Mouse (Mus musculus): ENCODE data around the gene Trmt1l.
A peak's percentile ranks its signal among the peaks of the same experiment; 100 is the strongest.

Trmt1l gene

DNA sequence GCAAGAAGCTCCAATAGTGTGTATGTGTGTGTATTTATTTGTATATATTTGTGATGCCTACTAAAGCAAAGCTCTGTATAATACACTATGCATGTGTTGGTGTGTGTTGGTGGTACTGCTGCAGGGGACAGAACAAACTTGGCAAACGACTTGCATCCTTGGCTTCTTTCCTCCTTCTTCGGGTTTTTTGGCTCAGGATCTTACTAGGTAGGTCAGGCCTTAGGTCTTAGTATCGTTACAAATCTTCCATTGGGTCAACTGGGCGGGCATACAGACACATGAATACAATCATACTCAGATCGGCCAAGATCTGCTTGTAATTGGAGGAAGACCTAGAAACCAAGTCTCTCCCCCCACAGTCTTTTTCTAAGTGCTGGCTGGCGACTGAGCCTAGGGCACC is 66.4 kb downstream of the Trmt1l start:
- no peak for DNase-seq (ENCODE audit: low spot score in 2 of 2)

GRCm38 (mm10) chr1:151495635-151496285 is 67.4 kb downstream of the Trmt1l start:
- no peak for DNase-seq (ENCODE audit: low spot score in 2 of 2)

- DNase-seq (ENCODE audit: low spot score in 2 of 2): peak; percentile 40 to 59
Measured at GRCm38 (mm10) chr1:151497028-151497427, 68.7 kb downstream of the Trmt1l start.

GRCm38 (mm10) chr1:151497942-151498341 is 69.6 kb downstream of the Trmt1l start:
- no peak for DNase-seq (ENCODE audit: low spot score in 2 of 2)

- no peak for DNase-seq (ENCODE audit: low spot score in 2 of 2)
Measured at GRCm38 (mm10) chr1:151498381-151498780, 70.0 kb downstream of the Trmt1l start.

- peak; percentile 51 to 59 for DNase-seq (ENCODE audit: low spot score in 2 of 2)
Measured at GRCm38 (mm10) chr1:151499815-151500501, 71.6 kb downstream of the Trmt1l start.

DNA sequence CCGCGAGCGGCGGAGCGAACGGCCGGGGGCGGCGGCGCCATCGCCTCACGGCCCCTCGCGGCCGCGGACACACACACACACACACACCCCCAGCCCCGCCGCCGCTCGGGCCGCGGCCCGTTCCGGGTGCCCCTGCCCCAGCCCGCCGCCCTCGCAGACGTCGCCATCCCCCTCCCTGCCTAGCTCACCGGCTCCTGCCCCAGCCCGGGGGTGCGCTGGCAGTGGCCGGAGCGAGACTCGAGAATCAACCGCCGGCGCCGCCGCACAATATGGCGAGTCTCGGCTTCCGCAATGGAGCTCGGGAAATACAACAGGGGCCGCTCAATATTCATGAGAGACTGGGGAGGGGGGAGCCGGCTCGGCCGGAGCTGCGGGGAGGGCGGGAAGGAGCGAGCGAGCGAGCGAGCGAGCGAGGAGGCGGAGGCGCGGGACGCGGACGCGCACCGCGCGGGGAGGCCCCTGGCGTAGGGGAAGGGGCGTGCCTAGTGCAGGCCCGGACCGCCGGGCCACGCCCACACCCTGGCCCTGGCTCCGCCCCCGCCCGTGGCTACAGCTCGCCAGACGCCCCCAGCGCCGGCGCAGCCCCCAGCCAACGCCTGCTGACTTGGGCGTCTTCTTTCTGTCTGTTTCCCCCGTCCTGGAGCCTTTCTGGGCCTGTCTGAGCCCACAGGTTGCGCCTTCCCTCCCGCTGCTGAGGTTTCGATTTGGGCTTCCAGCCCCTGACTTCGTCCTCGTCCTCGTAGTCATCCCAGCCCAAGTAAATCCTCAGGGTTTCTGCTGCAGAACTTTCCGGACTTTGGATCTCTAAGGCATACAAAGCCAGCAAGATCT is 72.4 kb downstream of the Trmt1l start, which contains the start of gene Rnf2:
Rnf2 (minus strand) TSS at position 425 of the 831 bp plus-strand sequence.
- DNase-seq (ENCODE audit: low spot score in 2 of 2): peak; percentile 92 to 96
